Mouse (Mus musculus) stomach, postnatal 0 days (tissue): ENCODE results near the gene Pdpr. TPM values are rescaled to one million over a fixed set of nuclear protein-coding genes. Genes with fewer than 3 reads are reported as not detected.

ENCODE experiments used
- ATAC-seq: fragments of 200-750 bp; cut with Nextera tagmentation; 2 replicates; pipeline ENCODE4 v1.8.0; 2017; ENCODE audit not compliant: low FRiP score, low TSS enrichment
- DNase-seq: peaks from one replicate; pipeline ENCODE4 v3.0.0-alpha.2; 2016; ENCODE audit warnings: low spot score
- H3K27ac ChIP-seq: fragments of 300-500 bp; sonication (generic); replicated peaks from 2 replicates; pipeline ENCODE4 v1.5.1; 2014; ENCODE audit warnings: mild to moderate bottlenecking, control low read depth
- H3K27me3 ChIP-seq: fragments of 300-500 bp; sonication (generic); 2 replicates; pipeline ENCODE4 v1.6.1; 2014; ENCODE audit warnings: low read length; ENCODE audit not compliant: control insufficient read depth, insufficient read depth
- H3K36me3 ChIP-seq: fragments of 300-500 bp; sonication (generic); 2 replicates; pipeline ENCODE4 v1.6.1; 2014; ENCODE audit warnings: low read length, mixed read lengths; ENCODE audit not compliant: control insufficient read depth, insufficient read depth
- H3K4me1 ChIP-seq: fragments of 300-500 bp; sonication (generic); replicated peaks from 2 replicates; pipeline ENCODE4 v1.6.1; 2014; ENCODE audit warnings: antibody characterized with exemption; ENCODE audit not compliant: control insufficient read depth, insufficient read depth
- H3K4me2 ChIP-seq: fragments of 300-500 bp; sonication (generic); replicated peaks from 2 replicates; pipeline ENCODE4 v1.6.1; 2014; ENCODE audit warnings: low read depth, mild to moderate bottlenecking, control low read depth, moderate library complexity
- H3K4me3 ChIP-seq: fragments of 300-500 bp; sonication (generic); 2 replicates; pipeline ENCODE4 v1.5.1; 2014; ENCODE audit warnings: low read depth, low read length, control low read depth
- H3K9ac ChIP-seq: fragments of 300-500 bp; sonication (generic); 2 replicates; pipeline ENCODE4 v1.6.1; 2014; ENCODE audit warnings: mild to moderate bottlenecking, low read length, control low read depth, mixed read lengths
- H3K9me3 ChIP-seq: fragments of 300-500 bp; sonication (generic); 2 replicates; pipeline ENCODE4 v1.6.1; 2016; ENCODE audit warnings: low read length; ENCODE audit not compliant: control insufficient read depth
- CTCF ChIP-seq: IDR thresholded peaks from 2 replicates; pipeline ENCODE4 v1.5.1; 2016; ENCODE audit warnings: antibody characterized with exemption, low read depth, mild to moderate bottlenecking, moderate library complexity
- EP300 ChIP-seq: optimal IDR thresholded peaks from 2 replicates; pipeline ENCODE3; 2016; ENCODE audit warnings: antibody characterized with exemption
- WGBS: fragments of 180-500 bp; shearing (Covaris S2); extraction: QIAGEN DNeasy Blood & Tissue Kit; methylation state at CpG from one replicate; pipeline ENCODE4 v1.1.7; 2014; 5-methylcytosine and 5-hydroxymethylcytosine counted together
- polyA plus RNA-seq: library from polyadenylated mRNA; unstranded; fragments of >200 nt; fragmentation: Nextera tagmentation; extraction: Ambion mirVana; gene quantifications from 2 replicates; pipeline ENCODE4 v1.2.1, GENCODE M21; 2015

The Pdpr gene
- polyA plus RNA-seq = 4.9 and 5.8 TPM in 2 replicates

- Histone ChIP-seq H3K9me3 (no peaks in the 10 kb centered on the region), H3K4me3 (peak within 1 kb of the TSS; percentile 59), H3K36me3 (no peaks in the 10 kb centered on the region), H3K4me2 (peak within 1 kb of the TSS; percentile 85), H3K4me1 (no peaks in the 10 kb centered on the region), H3K27me3 (no peaks in the 10 kb centered on the region), H3K9ac (peak within 1 kb of the TSS; percentile 72), H3K27ac (peak within 1 kb of the TSS; percentile 75)
- WGBS = 8% methylated on average over 40 of the region's 72 CpGs
- peak; percentile 93 for DNase-seq
- TF ChIP-seq EP300 = no peak
- ATAC-seq = peak; percentile 94
Measured at GRCm38 (mm10) chr8:111093865-111094718, at the start of gene Pdpr. Gene Pdpr (plus strand): TSS chr8:111094630.

GRCm38 (mm10) chr8:111048694-111049093 lies 45.7 kb upstream of the Pdpr start:
- no peaks in the 10 kb centered on the region for H3K4me1 ChIP-seq
- H3K36me3 ChIP-seq = peaks cover 53% of the 10 kb centered on the region
- no peaks in the 10 kb centered on the region for H3K9me3 ChIP-seq
- no peak overlapping the region for H3K4me2 ChIP-seq
- H3K4me3 ChIP-seq = no peak overlapping the region
- TF ChIP-seq CTCF (no peak), EP300 (no peak)
- no peaks in the 10 kb centered on the region for H3K27me3 ChIP-seq
- no peak overlapping the region for H3K27ac ChIP-seq
- H3K9ac ChIP-seq = no peak overlapping the region
- DNase-seq (no peak), ATAC-seq (no peak)
- 87% methylated on average over 2 of the region's 2 CpGs for WGBS

- Histone ChIP-seq H3K27ac (no peak overlapping the region), H3K4me1 (no peaks in the 10 kb centered on the region), H3K9me3 (no peaks in the 10 kb centered on the region), H3K4me3 (no peak overlapping the region), H3K36me3 (peaks cover 56% of the 10 kb centered on the region), H3K9ac (no peak overlapping the region), H3K4me2 (no peak overlapping the region), H3K27me3 (no peaks in the 10 kb centered on the region)
- WGBS = 92% methylated on average over 7 of the region's 7 CpGs
- TF ChIP-seq CTCF = no peak
- no peak for TF ChIP-seq EP300
- ATAC-seq (no peak), DNase-seq (no peak)
Measured at GRCm38 (mm10) chr8:111049106-111049505, 45.3 kb upstream of the Pdpr start.

- ATAC-seq (no peak), DNase-seq (no peak)
- Histone ChIP-seq H3K27me3 (no peaks in the 10 kb centered on the region), H3K36me3 (peaks cover 44% of the 10 kb centered on the region), H3K4me1 (peaks cover 4% of the 10 kb centered on the region; the same call in 1 of the 2 replicates), H3K4me2 (no peak overlapping the region), H3K27ac (no peak overlapping the region), H3K4me3 (no peak overlapping the region), H3K9ac (no peak overlapping the region), H3K9me3 (no peaks in the 10 kb centered on the region)
- TF ChIP-seq EP300 (no peak), CTCF (no peak)
- WGBS = 91% methylated on average over 12 of the region's 12 CpGs
Measured at GRCm38 (mm10) chr8:111053827-111054518, 40.5 kb upstream of the Pdpr start.

- DNase-seq (no peak), ATAC-seq (no peak)
- WGBS = 84% methylated on average over 17 of the region's 17 CpGs
- Histone ChIP-seq H3K27me3 (no peaks in the 10 kb centered on the region), H3K4me3 (no peak overlapping the region), H3K9ac (no peak overlapping the region), H3K9me3 (no peaks in the 10 kb centered on the region), H3K27ac (no peak overlapping the region), H3K4me2 (no peak overlapping the region), H3K4me1 (peaks cover 4% of the 10 kb centered on the region; the same call in 1 of the 2 replicates), H3K36me3 (peaks cover 35% of the 10 kb centered on the region)
- TF ChIP-seq CTCF (no peak), EP300 (no peak)
Measured at GRCm38 (mm10) chr8:111055031-111055634, 39.3 kb upstream of the Pdpr start.
